Mouse (Mus musculus): ENCODE measurements around the gene Man1c1.

- TF ChIP-seq POLR2AphosphoS2 (IDR thresholded peaks at IDR 0.05; ENCODE audit: low read depth, low read length), result no peak
- no peak for TF ChIP-seq CTCF (conservative IDR thresholded peaks at IDR 0.05 in 1 of 2, IDR thresholded peaks at IDR 0.05 in 1 of 2; ENCODE audit: low read depth in 2 of 2, low read length in 2 of 2)
- no peak for TF ChIP-seq MAFK (IDR thresholded peaks at IDR 0.05; ENCODE audit: insufficient replicate concordance, low read length)
- no peak for TF ChIP-seq EP300 (IDR thresholded peaks at IDR 0.05; ENCODE audit: low read length)
- TF ChIP-seq CHD2 (IDR thresholded peaks at IDR 0.05; ENCODE audit: low read length), result no peak
- TF ChIP-seq POLR2A (IDR thresholded peaks at IDR 0.05; ENCODE audit: low read depth, low read length), result no peak
- TF ChIP-seq HCFC1 (IDR thresholded peaks at IDR 0.05; ENCODE audit: low read depth, low read length), result no peak
- TF ChIP-seq ZKSCAN1 (IDR thresholded peaks at IDR 0.05; ENCODE audit: borderline replicate concordance, low read depth, low read length), result no peak
- TF ChIP-seq JUND (conservative IDR thresholded peaks at IDR 0.05; ENCODE audit: low read depth, low read length), result no peak
These were observed 111.6 kb downstream of the Man1c1 start for GRCm38 (mm10) chr4:134592442-134592841.
